Mouse (Mus musculus) kidney, adult 9 months (tissue): ENCODE data around the gene Snx1.

Source experiments
- DNase-seq: peaks from one replicate; pipeline ENCODE4 v3.0.0; 2022

The Snx1 gene

GRCm38 (mm10) chr9:66125543-66126455 lies 588 bp downstream of the Snx1 start:
- no peak for DNase-seq

- peak; percentile 99 for DNase-seq
Observed at GRCm38 (mm10) chr9:66124681-66125542, 1.5 kb downstream of the Snx1 start.

- DNase-seq, result peak; percentile 44
Observed at GRCm38 (mm10) chr9:66124111-66124531, 2.3 kb downstream of the Snx1 start.

- no peak for DNase-seq
Observed at GRCm38 (mm10) chr9:66123648-66124047, 2.7 kb downstream of the Snx1 start.

GRCm38 (mm10) chr9:66121421-66121820 lies 5.0 kb downstream of the Snx1 start:
- DNase-seq, result no peak

- DNase-seq, result no peak
Observed at GRCm38 (mm10) chr9:66120945-66121344, 5.4 kb downstream of the Snx1 start.

GRCm38 (mm10) chr9:66120106-66120505 lies 6.3 kb downstream of the Snx1 start:
- no peak for DNase-seq

- no peak for DNase-seq
Observed at GRCm38 (mm10) chr9:66119498-66119897, 6.9 kb downstream of the Snx1 start.

GRCm38 (mm10) chr9:66116890-66117289 lies 9.5 kb downstream of the Snx1 start:
- no peak for DNase-seq

GRCm38 (mm10) chr9:66114341-66114740 lies 12.0 kb downstream of the Snx1 start:
- no peak for DNase-seq

GRCm38 (mm10) chr9:66110611-66111379 lies 15.6 kb downstream of the Snx1 start:
- peak; percentile 88 for DNase-seq

- DNase-seq, result no peak
Observed at GRCm38 (mm10) chr9:66110126-66110525, 16.3 kb downstream of the Snx1 start.

- peak; percentile 83 for DNase-seq
Observed at GRCm38 (mm10) chr9:66109574-66109973, 16.8 kb downstream of the Snx1 start.

- DNase-seq, result peak; percentile 81
Observed at GRCm38 (mm10) chr9:66105168-66105567, 21.2 kb downstream of the Snx1 start.

GRCm38 (mm10) chr9:66104601-66105000 lies 21.8 kb downstream of the Snx1 start:
- peak; percentile 57 for DNase-seq

GRCm38 (mm10) chr9:66102668-66103067 lies 23.7 kb downstream of the Snx1 start:
- no peak for DNase-seq

- no peak for DNase-seq
Observed at GRCm38 (mm10) chr9:66101577-66101976, 24.8 kb downstream of the Snx1 start.

- DNase-seq, result no peak
Observed at GRCm38 (mm10) chr9:66092664-66093063, 33.7 kb downstream of the Snx1 start.

- no peak for DNase-seq
Observed at GRCm38 (mm10) chr9:66091327-66092231, 34.8 kb downstream of the Snx1 start.

GRCm38 (mm10) chr9:66090593-66091244 lies 35.7 kb downstream of the Snx1 start:
- DNase-seq, result no peak

- DNase-seq, result peak; percentile 68
Observed at GRCm38 (mm10) chr9:66088411-66088810, 38.0 kb downstream of the Snx1 start.
